Mouse (Mus musculus): ENCODE measurements around the gene 1600014C10Rik.
A peak's percentile ranks its signal among the peaks of the same experiment; 100 is the strongest.

1600014C10Rik gene

GRCm38 (mm10) chr7:38215697-38216096 lies 32.7 kb downstream of the 1600014C10Rik start:
- DNase-seq = no peak

- DNase-seq = peak in 1 of 2 experiments; percentile 26
Observed at GRCm38 (mm10) chr7:38217417-38218171, 34.6 kb downstream of the 1600014C10Rik start.

- DNase-seq = no peak
Observed at GRCm38 (mm10) chr7:38218631-38219367, 35.8 kb downstream of the 1600014C10Rik start.

GRCm38 (mm10) chr7:38219526-38219925 lies 36.5 kb downstream of the 1600014C10Rik start:
- DNase-seq = no peak

GRCm38 (mm10) chr7:38220866-38221265 lies 37.8 kb downstream of the 1600014C10Rik start:
- DNase-seq = no peak

GRCm38 (mm10) chr7:38224577-38225369 lies 41.8 kb downstream of the 1600014C10Rik start:
- no peak for DNase-seq

- DNase-seq = no peak
Observed at GRCm38 (mm10) chr7:38226226-38226625, 43.2 kb downstream of the 1600014C10Rik start.

- DNase-seq = no peak
Observed at GRCm38 (mm10) chr7:38227181-38227899, 44.3 kb downstream of the 1600014C10Rik start.

- peak; percentile 62 to 75 for DNase-seq
Observed at GRCm38 (mm10) chr7:38227900-38228298, 44.9 kb downstream of the 1600014C10Rik start, which contains the start of gene Plekhf1. TSS of gene Plekhf1 (minus strand) at chr7:38228016.

- DNase-seq = no peak
Observed at GRCm38 (mm10) chr7:38228329-38228728, 45.3 kb downstream of the 1600014C10Rik start.

GRCm38 (mm10) chr7:38230285-38230684 lies 47.3 kb downstream of the 1600014C10Rik start:
- no peak for DNase-seq

- no peak for DNase-seq
Observed at GRCm38 (mm10) chr7:38236400-38237105, 53.5 kb downstream of the 1600014C10Rik start.

GRCm38 (mm10) chr7:38237140-38237539 lies 54.1 kb downstream of the 1600014C10Rik start:
- DNase-seq = no peak

- DNase-seq = no peak
Observed at GRCm38 (mm10) chr7:38242417-38242816, 59.4 kb downstream of the 1600014C10Rik start.
